Mouse (Mus musculus) cerebellum, postnatal 14 days (tissue): ENCODE data around the gene Mmp23.

Source experiments
- DNase-seq, 2 experiments: peaks; one replicate each; pipeline ENCODE4 v3.0.0; 2021; ENCODE audit warnings: mixed read lengths in 2 of 2

Gene Mmp23

GRCm38 (mm10) chr4:155601091-155601996, 51.8 kb downstream of the Mmp23 start, which contains the start of gene Slc35e2:
Gene Slc35e2 (plus strand): TSS chr4:155601416.
- peak; percentile 98 to 99 for DNase-seq
